In the genomic region with DNA sequence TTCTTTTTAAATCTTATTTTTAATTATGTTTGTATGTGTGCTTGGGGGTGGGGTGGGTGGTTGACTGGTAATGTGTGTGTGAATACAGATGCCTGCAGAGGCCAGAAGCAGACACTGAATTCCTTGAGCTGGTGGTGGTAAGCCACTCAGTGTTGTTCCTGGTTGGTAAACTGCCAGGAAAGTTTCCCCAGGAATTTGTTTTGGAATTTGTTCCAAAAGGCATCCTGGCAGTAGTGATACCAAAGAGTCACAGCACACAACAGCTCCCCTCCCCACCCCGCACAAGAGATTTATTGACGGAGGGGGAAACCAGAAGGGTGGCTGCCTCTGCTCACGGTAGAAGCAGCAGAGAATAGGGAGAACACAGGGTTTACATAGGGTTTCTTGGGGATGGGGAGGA, we compare ENCODE assay signal across 9 mouse cellular contexts.
DNase-seq lines count a peak whose midpoint lies in the region; ATAC-seq and TF ChIP-seq lines count a peak whose summit lies in the region.
"Had no signal": no experiment of that assay in that cellular context is flagged by ENCODE, and none has a peak within 500 bp of the region (broad histone marks: within the 10 kb centered on the region; RNA-seq: fewer than 3 reads in every experiment).

No protein-coding gene starts in this region.

- H3K36me3 ChIP-seq in kidney, embryonic 15.5 days, result peaks cover 12% of the 10 kb centered on the region
- no peaks in the 10 kb centered on the region for H3K36me3 ChIP-seq in kidney, adult 2 months (ENCODE audit: control insufficient read depth, insufficient read depth, low read length)
- H3K36me3 ChIP-seq in midbrain, embryonic 16.5 days (ENCODE audit: control insufficient read depth, insufficient read depth, low read length), result no peaks in the 10 kb centered on the region

- H3K4me1 ChIP-seq in kidney, embryonic 15.5 days, result no peaks in the 10 kb centered on the region
- no peaks in the 10 kb centered on the region for H3K4me1 ChIP-seq in kidney, adult 2 months (ENCODE audit: control insufficient read depth, insufficient read depth, low read length)
- H3K4me1 ChIP-seq in midbrain, embryonic 16.5 days (ENCODE audit: control insufficient read depth, insufficient read depth, low read length), result no peaks in the 10 kb centered on the region; the same call in 1 of the 2 replicates
- H3K4me1 ChIP-seq: hindbrain, embryonic 10.5 days had no signal

- WGBS in kidney, embryonic 15.5 days, result 48% methylated on average over 3 of the region's 3 CpGs
- WGBS in kidney, adult 2 months, result 25% methylated on average over 3 of the region's 3 CpGs
- 66% methylated on average over 3 of the region's 3 CpGs for WGBS in midbrain, embryonic 16.5 days

- no peak for ATAC-seq in kidney, embryonic 15.5 days (replicated peaks; ENCODE audit: low FRiP score)
- ATAC-seq in midbrain, embryonic 16.5 days, result no peak

- no peak overlapping the region for H3K27ac ChIP-seq in kidney, embryonic 15.5 days
- peak overlapping the region; percentile 35 for H3K27ac ChIP-seq in kidney, adult 2 months (ENCODE audit: insufficient read depth, low read depth, low read length)
- H3K27ac ChIP-seq in midbrain, embryonic 16.5 days (ENCODE audit: low read length), result no peak overlapping the region
- H3K27ac ChIP-seq: hindbrain, embryonic 10.5 days had no signal

- H3K9me3 ChIP-seq in kidney, embryonic 15.5 days (replicated peaks), result no peaks in the 10 kb centered on the region
- no peaks in the 10 kb centered on the region for H3K9me3 ChIP-seq in midbrain, embryonic 16.5 days (replicated peaks; ENCODE audit: control insufficient read depth, low read length, poor library complexity, severe bottlenecking)
- H3K9me3 ChIP-seq: hindbrain, embryonic 10.5 days had no signal

- no peak for TF ChIP-seq POLR2A in kidney, adult 2 months (IDR thresholded peaks at IDR 0.05; ENCODE audit: low read depth, low read length)

- H3K9ac ChIP-seq in kidney, embryonic 15.5 days, result no peak overlapping the region
- H3K9ac ChIP-seq in midbrain, embryonic 16.5 days (ENCODE audit: low read depth, low read length), result no peak overlapping the region

- no peaks in the 10 kb centered on the region for H3K27me3 ChIP-seq in kidney, embryonic 15.5 days
- H3K27me3 ChIP-seq in kidney, adult 2 months (replicated peaks; ENCODE audit: control insufficient read depth, insufficient read depth, low read length), result no peaks in the 10 kb centered on the region
- H3K27me3 ChIP-seq in midbrain, embryonic 16.5 days (ENCODE audit: control insufficient read depth, insufficient read depth, low read depth, low read length), result no peaks in the 10 kb centered on the region

- TF ChIP-seq CTCF in kidney, adult 2 months (conservative IDR thresholded peaks at IDR 0.05; ENCODE audit: insufficient read depth, insufficient read length, low read depth, low read length), result no peak

- no peak overlapping the region for H3K4me2 ChIP-seq in kidney, embryonic 15.5 days
- no peak overlapping the region for H3K4me2 ChIP-seq in midbrain, embryonic 16.5 days (ENCODE audit: low read length)

- H3K4me3 ChIP-seq in kidney, embryonic 15.5 days (replicated peaks), result no peak overlapping the region
- H3K4me3 ChIP-seq in kidney, adult 2 months (ENCODE audit: insufficient read depth, low read depth, low read length), result no peak overlapping the region
- no peak overlapping the region for H3K4me3 ChIP-seq in midbrain, embryonic 16.5 days (ENCODE audit: low read depth, low read length)
- H3K4me3 ChIP-seq: hindbrain, embryonic 10.5 days had no signal

- DNase-seq in kidney, adult 18-20 months, result peak; percentile 37
- DNase-seq in fibroblast of lung, adult 2 months (ENCODE audit: low read depth), result peak; percentile 27
- peak; percentile 86 for DNase-seq in kidney, adult 2 months
- peak; percentile 40 for DNase-seq in lung, postnatal 14 days
- DNase-seq in neural tube, embryonic 10.5 days (ENCODE audit: extremely low spot score, low spot score), result no peak
- DNase-seq in T-cell, adult 2 months (ENCODE audit: low spot score), result no peak

Comparison
In these comparisons a context has a peak if more than half of its experiments do, and no peak if none do; other contexts are left out.
1. DNase-seq: peak in kidney, adult 18-20 months (single experiment), fibroblast of lung, adult 2 months (single experiment), kidney, adult 2 months (single experiment) and lung, postnatal 14 days (single experiment); none in neural tube, embryonic 10.5 days (single experiment) and T-cell, adult 2 months (single experiment).